Mouse (Mus musculus) cortical plate, adult 2 months (tissue): ENCODE data around the gene Capzb. TPM values are rescaled to one million over a fixed set of nuclear protein-coding genes. Genes with fewer than 3 reads are reported as not detected.

Experiments used
- H3K27ac ChIP-seq: fragments of 200-500 bp; 2 replicates; pipeline ENCODE4 v1.5.1; 2012; ENCODE audit warnings: low read length, control low read depth, inconsistent platforms; ENCODE audit not compliant: insufficient read depth
- H3K4me1 ChIP-seq: fragments of 200-500 bp; 2 replicates; pipeline ENCODE4 v1.6.1; 2011; ENCODE audit warnings: low read length; ENCODE audit not compliant: control insufficient read depth, insufficient read depth
- H3K4me3 ChIP-seq: fragments of 200-500 bp; 2 replicates; pipeline ENCODE4 v1.5.1; 2011; ENCODE audit warnings: mild to moderate bottlenecking, low read length, control low read depth; ENCODE audit not compliant: insufficient read depth
- CTCF ChIP-seq: fragments of 200-500 bp; IDR thresholded peaks from 2 replicates; pipeline ENCODE4 v1.5.1; 2011; ENCODE audit warnings: mild to moderate bottlenecking, control low read depth, low read length; ENCODE audit not compliant: insufficient read depth; ENCODE audit errors: extremely low read depth
- POLR2A ChIP-seq: fragments of 200-500 bp; IDR thresholded peaks from 2 replicates; pipeline ENCODE4 v1.6.1; 2011; ENCODE audit warnings: mild to moderate bottlenecking, low read length, control low read depth; ENCODE audit not compliant: insufficient read depth; ENCODE audit errors: extremely low read depth
- polyA plus RNA-seq: library from polyadenylated mRNA; depleted of rRNA; stranded (reverse); fragments of >200 nt; gene quantifications from 2 replicates; pipeline ENCODE4 v1.2.3, GENCODE M21; 2012

The Capzb gene
- polyA plus RNA-seq, 1 experiment: 229 TPM

- TF ChIP-seq POLR2A (no peak), CTCF (no peak)
- Histone ChIP-seq H3K4me3 (no peak overlapping the region), H3K4me1 (no peaks in the 10 kb centered on the region), H3K27ac (no peak overlapping the region)
These were observed 13.5 kb upstream of the Capzb start for GRCm38 (mm10) chr4:139179218-139179617.

GRCm38 (mm10) chr4:139179731-139180625 is 12.7 kb upstream of the Capzb start:
- H3K4me3 ChIP-seq: no peak overlapping the region
- TF ChIP-seq POLR2A (no peak), CTCF (no peak)
- H3K27ac ChIP-seq: no peak overlapping the region
- no peaks in the 10 kb centered on the region for H3K4me1 ChIP-seq

GRCm38 (mm10) chr4:139182511-139182910 is 10.2 kb upstream of the Capzb start:
- Histone ChIP-seq H3K27ac (no peak overlapping the region), H3K4me1 (no peaks in the 10 kb centered on the region), H3K4me3 (no peak overlapping the region)
- TF ChIP-seq POLR2A (no peak), CTCF (no peak)

GRCm38 (mm10) chr4:139185766-139186442 is 6.8 kb upstream of the Capzb start:
- no peaks in the 10 kb centered on the region for H3K4me1 ChIP-seq
- no peak overlapping the region for H3K27ac ChIP-seq
- no peak for TF ChIP-seq POLR2A
- TF ChIP-seq CTCF: no peak
- no peak overlapping the region for H3K4me3 ChIP-seq

GRCm38 (mm10) chr4:139187930-139188329 is 4.8 kb upstream of the Capzb start:
- Histone ChIP-seq H3K4me3 (no peak overlapping the region), H3K27ac (no peak overlapping the region), H3K4me1 (no peaks in the 10 kb centered on the region)
- no peak for TF ChIP-seq CTCF
- TF ChIP-seq POLR2A: no peak

- TF ChIP-seq CTCF (no peak), POLR2A (no peak)
- Histone ChIP-seq H3K27ac (peak overlapping the region; percentile 82), H3K4me1 (peaks cover 11% of the 10 kb centered on the region), H3K4me3 (peak overlapping the region; percentile 76)
These were observed 847 bp upstream of the Capzb start for GRCm38 (mm10) chr4:139191605-139192498.

- TF ChIP-seq CTCF (no peak), POLR2A (no peak)
- Histone ChIP-seq H3K27ac (peak overlapping the region; percentile 90), H3K4me3 (peak overlapping the region; percentile 76), H3K4me1 (peaks cover 16% of the 10 kb centered on the region)
These were observed 736 bp downstream of the Capzb start for GRCm38 (mm10) chr4:139193176-139194093.

GRCm38 (mm10) chr4:139195101-139195500 is 2.4 kb downstream of the Capzb start:
- TF ChIP-seq POLR2A (no peak), CTCF (no peak)
- Histone ChIP-seq H3K4me1 (peaks cover 18% of the 10 kb centered on the region), H3K4me3 (no peak overlapping the region), H3K27ac (no peak overlapping the region)
